Mouse (Mus musculus) MEL (cell line): ENCODE measurements at regions not wholly inside any gene's neighbourhood (a gene's known extent, or its start where the extent isn't known, plus 50 kb on each side); places are given as distances from the start of the nearest gene placed in this dataset.

ENCODE experiments used
- DNase-seq: peaks from one replicate; pipeline ENCODE4 v3.0.0; 2011; ENCODE audit warnings: low read depth, low spot score
- H3K27ac ChIP-seq: 2 replicates; pipeline ENCODE4 v1.5.1; 2012; ENCODE audit warnings: low read depth, mild to moderate bottlenecking, control low read depth, low read length, moderate library complexity; ENCODE audit not compliant: control insufficient read depth
- H3K27me3 ChIP-seq, 2 experiments: fragments of 150-350 bp in 1 of 2; sonication (generic) in 1 of 2; 2 replicates each; pipeline ENCODE4 v1.6.1; 2012; ENCODE audit warnings: low read length in 2 of 2, mild to moderate bottlenecking in 2 of 2, improper control_type of control experiment in 1 of 2, moderate library complexity in 1 of 2; ENCODE audit not compliant: insufficient read depth in 2 of 2, control insufficient read depth in 1 of 2
- H3K36me3 ChIP-seq, 2 experiments: 2 replicates each; pipeline ENCODE4 v1.6.1; 2012 to 2014; ENCODE audit warnings: low read length in 2 of 2, improper control_type of control experiment in 1 of 2, inconsistent platforms in 1 of 2, mild to moderate bottlenecking in 1 of 2; ENCODE audit not compliant: insufficient read depth in 2 of 2, control insufficient read depth in 1 of 2
- H3K4me1 ChIP-seq, 2 experiments: fragments of 150-350 bp in 1 of 2; sonication (generic) in 1 of 2; 2 replicates each; pipeline ENCODE4 v1.6.1; 2012; ENCODE audit warnings: low read length in 2 of 2, improper control_type of control experiment in 1 of 2, mild to moderate bottlenecking in 1 of 2; ENCODE audit not compliant: insufficient read depth in 2 of 2, control insufficient read depth in 1 of 2
- H3K4me3 ChIP-seq, 2 experiments: fragments of 150-350 bp in 1 of 2; sonication (generic) in 1 of 2; 2 replicates each; pipeline ENCODE4 v1.5.1; 2012; ENCODE audit warnings: low read depth in 2 of 2, low read length in 2 of 2, mild to moderate bottlenecking in 2 of 2, moderate library complexity in 2 of 2, control low read depth in 1 of 2, improper control_type of control experiment in 1 of 2; ENCODE audit not compliant: control insufficient read depth in 1 of 2, insufficient read depth in 1 of 2
- H3K79me2 ChIP-seq: 2 replicates; pipeline ENCODE4 v1.6.1; 2012; ENCODE audit warnings: mild to moderate bottlenecking, low read length, moderate library complexity; ENCODE audit not compliant: control insufficient read depth, poor library complexity, insufficient read depth
- H3K9ac ChIP-seq: 2 replicates; pipeline ENCODE4 v1.6.1; 2012; ENCODE audit warnings: low read depth, mild to moderate bottlenecking, control low read depth, low read length, moderate library complexity; ENCODE audit not compliant: control insufficient read depth, poor library complexity, severe bottlenecking
- H3K9me3 ChIP-seq: fragments of 150-350 bp; sonication (generic); replicated peaks from 2 replicates; pipeline ENCODE4 v1.6.1; 2012; ENCODE audit warnings: mild to moderate bottlenecking, low read length, improper control_type of control experiment, moderate library complexity; ENCODE audit not compliant: insufficient read depth
- BHLHE40 ChIP-seq: IDR thresholded peaks from 2 replicates; pipeline ENCODE4 v1.6.1; 2012; ENCODE audit warnings: low read depth, mild to moderate bottlenecking, inconsistent platforms, low read length, improper control_type of control experiment, borderline replicate concordance
- CTCF ChIP-seq, 3 experiments: IDR thresholded peaks in 2 of 3; conservative IDR thresholded peaks in 1 of 3; 2 replicates each; pipeline ENCODE4 v1.5.1; 2011 to 2012; ENCODE audit warnings: low read length in 3 of 3, low read depth in 2 of 3, mild to moderate bottlenecking in 2 of 3, improper control_type of control experiment in 1 of 3, inconsistent platforms in 1 of 3, mixed read lengths in 1 of 3, moderate library complexity in 1 of 3; ENCODE audit not compliant: control insufficient read depth in 1 of 3, insufficient read depth in 1 of 3, poor library complexity in 1 of 3, severe bottlenecking in 1 of 3
- E2F4 ChIP-seq: IDR thresholded peaks from 2 replicates; pipeline ENCODE4 v1.6.1; 2011; ENCODE audit warnings: low read depth, low read length, improper control_type of control experiment, borderline replicate concordance
- GABPA ChIP-seq: IDR thresholded peaks from 2 replicates; pipeline ENCODE4 v1.6.1; 2012; ENCODE audit warnings: low read depth, mild to moderate bottlenecking, inconsistent platforms, low read length, improper control_type of control experiment, moderate library complexity
- GATA1 ChIP-seq: IDR thresholded peaks from 2 replicates; pipeline ENCODE4 v1.6.1; 2011; ENCODE audit warnings: low read depth, low read length, improper control_type of control experiment
- MAX ChIP-seq: IDR thresholded peaks from 2 replicates; pipeline ENCODE4 v1.6.1; 2011; ENCODE audit warnings: low read length, improper control_type of control experiment
- MAZ ChIP-seq: IDR thresholded peaks from 2 replicates; pipeline ENCODE4 v1.6.1; 2012; ENCODE audit warnings: low read depth, mild to moderate bottlenecking, inconsistent platforms, low read length, improper control_type of control experiment
- MXI1 ChIP-seq: IDR thresholded peaks from 2 replicates; pipeline ENCODE4 v1.6.1; 2011; ENCODE audit warnings: mild to moderate bottlenecking, low read depth, low read length, improper control_type of control experiment
- MYC ChIP-seq: IDR thresholded peaks from 2 replicates; pipeline ENCODE4 v1.6.1; 2011; ENCODE audit warnings: low read depth, mild to moderate bottlenecking, low read length, improper control_type of control experiment, moderate library complexity
- POLR2AphosphoS2 ChIP-seq: IDR thresholded peaks from 2 replicates; pipeline ENCODE4 v1.6.1; 2011; ENCODE audit warnings: low read length, improper control_type of control experiment
- RAD21 ChIP-seq: IDR thresholded peaks from 2 replicates; pipeline ENCODE4 v1.6.1; 2011; ENCODE audit warnings: mild to moderate bottlenecking, low read depth, low read length, improper control_type of control experiment
- SMC3 ChIP-seq: IDR thresholded peaks from 2 replicates; pipeline ENCODE4 v1.6.1; 2011; ENCODE audit warnings: low read depth, low read length, improper control_type of control experiment
- TAL1 ChIP-seq: IDR thresholded peaks from 2 replicates; pipeline ENCODE4 v1.6.1; 2012; ENCODE audit warnings: mild to moderate bottlenecking, inconsistent platforms, low read length, moderate library complexity, mixed read lengths
- TBP ChIP-seq: IDR thresholded peaks from 2 replicates; pipeline ENCODE4 v1.8.0; 2011; ENCODE audit warnings: low read depth, low read length, improper control_type of control experiment
- TCF12 ChIP-seq: IDR thresholded peaks from 2 replicates; pipeline ENCODE4 v1.6.1; 2014; ENCODE audit warnings: low read depth, mild to moderate bottlenecking, inconsistent platforms, low read length, improper control_type of control experiment, moderate library complexity
- UBTF ChIP-seq: IDR thresholded peaks from 2 replicates; pipeline ENCODE4 v1.6.1; 2012; ENCODE audit warnings: low read depth, mild to moderate bottlenecking, inconsistent platforms, low read length, improper control_type of control experiment, moderate library complexity, borderline replicate concordance; ENCODE audit not compliant: insufficient read depth
- USF1 ChIP-seq: IDR thresholded peaks from 2 replicates; pipeline ENCODE4 v1.6.1; 2014; ENCODE audit warnings: low read depth, mild to moderate bottlenecking, inconsistent platforms, low read length, improper control_type of control experiment, moderate library complexity
- ZC3H11A ChIP-seq: IDR thresholded peaks from 2 replicates; pipeline ENCODE4 v1.6.1; 2012; ENCODE audit warnings: low read depth, mild to moderate bottlenecking, inconsistent platforms, low read length, improper control_type of control experiment
- ZKSCAN1 ChIP-seq: IDR thresholded peaks from 2 replicates; pipeline ENCODE4 v1.6.1; 2012; ENCODE audit warnings: low read depth, mild to moderate bottlenecking, inconsistent platforms, low read length, improper control_type of control experiment, moderate library complexity
- ZMIZ1 ChIP-seq: IDR thresholded peaks from 2 replicates; pipeline ENCODE4 v1.6.1; 2012; ENCODE audit warnings: low read depth, mild to moderate bottlenecking, inconsistent platforms, low read length, improper control_type of control experiment, moderate library complexity
- ZNF384 ChIP-seq: IDR thresholded peaks from 2 replicates; pipeline ENCODE4 v1.6.1; 2012; ENCODE audit warnings: low read depth, mild to moderate bottlenecking, inconsistent platforms, low read length, improper control_type of control experiment

GRCm38 (mm10) chr3:149349731-149350130, 359.4 kb upstream of the Adgrl2 start:
- Histone ChIP-seq H3K4me1 (peaks cover 0 to 5% of the 10 kb centered on the region in 2 experiments; a peak in 1 of 4 replicates), H3K79me2 (no peaks in the 10 kb centered on the region), H3K9ac (no peak overlapping the region), H3K27me3 (no peaks in the 10 kb centered on the region), H3K4me3 (no peak overlapping the region), H3K36me3 (no peaks in the 10 kb centered on the region), H3K27ac (no peak overlapping the region), H3K9me3 (no peaks in the 10 kb centered on the region)
- no peak for DNase-seq
- TF ChIP-seq TBP (no peak), CTCF (IDR thresholded peaks at IDR 0.05 in 2 of 3, conservative IDR thresholded peaks at IDR 0.05 in 1 of 3; ENCODE audit: control insufficient read depth in 1 of 3, insufficient read depth in 1 of 3, low read depth in 2 of 3, low read length in 3 of 3, poor library complexity in 1 of 3, severe bottlenecking in 1 of 3) (no peak), UBTF (no peak), MAZ (no peak), USF1 (no peak), GABPA (no peak), ZMIZ1 (no peak), BHLHE40 (no peak), MYC (no peak), POLR2AphosphoS2 (no peak), E2F4 (no peak), ZKSCAN1 (no peak), TCF12 (no peak), ZNF384 (no peak), MAX (no peak), SMC3 (no peak)
- TF ChIP-seq, all 39 proteins: peak for 0

DNA sequence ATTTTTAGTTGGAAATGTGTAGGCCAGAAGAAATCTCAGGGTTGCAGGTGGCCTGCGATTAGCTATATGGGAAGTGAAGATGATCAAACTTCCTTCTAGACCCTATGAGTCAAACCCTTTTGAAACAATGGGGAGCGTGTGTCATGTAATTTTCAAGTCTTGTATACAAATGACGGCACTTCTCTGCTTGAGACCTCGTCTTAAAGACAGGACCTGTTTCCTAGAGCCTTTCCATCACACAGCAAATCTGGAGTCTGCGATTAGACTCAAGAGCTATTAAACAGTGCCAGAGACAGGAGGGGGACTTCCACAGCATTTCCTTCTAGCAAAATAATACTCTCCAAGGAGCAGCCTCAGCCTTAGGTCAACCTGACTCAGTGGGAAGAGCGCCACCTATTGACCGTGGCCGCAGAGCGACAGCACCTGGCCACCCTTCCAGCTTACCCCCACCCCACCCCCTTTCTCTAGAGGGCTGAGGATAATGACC, 358.9 kb upstream of the Adgrl2 start:
- Histone ChIP-seq H3K9me3 (no peaks in the 10 kb centered on the region), H3K36me3 (no peaks in the 10 kb centered on the region), H3K79me2 (no peaks in the 10 kb centered on the region), H3K27ac (no peak overlapping the region), H3K4me3 (no peak overlapping the region), H3K27me3 (no peaks in the 10 kb centered on the region), H3K4me1 (peaks cover 0 to 5% of the 10 kb centered on the region in 2 experiments; a peak in 1 of 4 replicates), H3K9ac (no peak overlapping the region)
- TF ChIP-seq CTCF (IDR thresholded peaks at IDR 0.05 in 2 of 3, conservative IDR thresholded peaks at IDR 0.05 in 1 of 3; ENCODE audit: control insufficient read depth in 1 of 3, insufficient read depth in 1 of 3, low read depth in 2 of 3, low read length in 3 of 3, poor library complexity in 1 of 3, severe bottlenecking in 1 of 3) (peak; percentile 19 to 67 (median 39); a peak in 5 of 6 replicates), TBP (no peak), SMC3 (0 out of 2 replicates have a peak, but pooled peaks have one; percentile 22), MXI1 (no peak), RAD21 (peak; percentile 32), ZC3H11A (0 out of 2 replicates have a peak, but pooled peaks have one; percentile 24), GATA1 (no peak), TAL1 (no peak)
- peak; percentile 9 for DNase-seq
